Mouse (Mus musculus) thymus, adult 2 months (tissue): ENCODE measurements around the gene Slc3a1.

Experiments used
- CTCF ChIP-seq: fragments of 200-500 bp; IDR thresholded peaks from 2 replicates; pipeline ENCODE4 v1.5.1; 2012; ENCODE audit warnings: mild to moderate bottlenecking, control low read depth, low read length, moderate library complexity, borderline replicate concordance; ENCODE audit not compliant: control insufficient read depth, poor library complexity, insufficient read depth; ENCODE audit errors: extremely low read depth
- POLR2A ChIP-seq: fragments of 200-500 bp; IDR thresholded peaks from 2 replicates; pipeline ENCODE4 v1.6.1; 2012; ENCODE audit warnings: mild to moderate bottlenecking, low read length, control low read depth, moderate library complexity; ENCODE audit not compliant: control insufficient read depth, poor library complexity, insufficient read depth; ENCODE audit errors: extremely low read depth

DNA sequence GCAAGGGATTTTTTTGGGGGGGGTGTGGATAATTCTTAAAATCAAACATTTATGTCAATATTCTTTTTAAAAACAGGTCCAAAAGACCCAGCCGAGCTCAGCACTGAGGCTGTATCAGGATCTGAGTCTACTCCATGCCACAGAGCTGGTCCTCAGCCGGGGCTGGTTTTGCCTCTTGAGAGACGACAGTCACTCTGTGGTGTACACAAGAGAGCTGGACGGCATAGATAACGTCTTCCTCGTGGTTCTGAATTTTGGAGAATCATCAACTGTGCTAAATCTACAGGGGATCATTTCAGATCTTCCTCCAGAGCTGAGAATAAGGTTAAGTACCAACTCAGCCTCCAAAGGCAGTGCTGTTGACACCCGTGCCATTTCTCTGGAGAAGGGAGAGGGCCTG is 35.4 kb downstream of the Slc3a1 start:
- TF ChIP-seq POLR2A (no peak), CTCF (no peak)
